Mouse (Mus musculus): ENCODE measurements around the gene Gm5737.

The Gm5737 gene

DNA sequence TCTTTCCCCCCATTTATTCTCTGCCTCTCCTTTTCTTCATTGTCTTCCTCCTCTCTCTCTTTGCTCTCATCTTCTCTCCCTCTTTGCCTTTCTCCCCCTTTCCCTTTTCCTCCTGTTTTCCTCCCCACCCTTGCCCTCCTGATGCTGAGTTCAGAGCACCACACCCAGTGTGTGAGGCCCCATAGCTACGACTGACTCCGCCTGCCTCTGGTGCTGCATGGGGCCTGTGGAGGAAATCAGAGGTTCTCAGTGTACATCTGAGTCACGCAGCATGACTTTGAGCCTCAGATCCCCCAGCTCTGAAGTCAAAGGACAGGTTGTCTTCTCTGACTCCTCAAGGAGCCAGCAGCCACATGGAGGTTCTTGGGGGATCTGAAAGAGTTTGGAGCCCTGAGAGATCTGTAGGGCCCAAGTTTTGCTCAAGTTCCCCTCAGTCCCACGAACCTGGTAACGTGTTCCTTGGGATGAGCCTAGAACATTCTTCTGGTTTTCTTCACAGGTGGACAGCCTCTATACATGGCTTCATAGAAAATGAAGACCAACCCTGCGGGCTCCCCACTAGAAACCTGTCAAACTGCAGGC lies at the start of gene Gm5737:
Gm5737 (plus strand) TSS at position 532 of the 582 bp plus-strand sequence.
- no peak for DNase-seq (ENCODE audit: low read depth)

DNA sequence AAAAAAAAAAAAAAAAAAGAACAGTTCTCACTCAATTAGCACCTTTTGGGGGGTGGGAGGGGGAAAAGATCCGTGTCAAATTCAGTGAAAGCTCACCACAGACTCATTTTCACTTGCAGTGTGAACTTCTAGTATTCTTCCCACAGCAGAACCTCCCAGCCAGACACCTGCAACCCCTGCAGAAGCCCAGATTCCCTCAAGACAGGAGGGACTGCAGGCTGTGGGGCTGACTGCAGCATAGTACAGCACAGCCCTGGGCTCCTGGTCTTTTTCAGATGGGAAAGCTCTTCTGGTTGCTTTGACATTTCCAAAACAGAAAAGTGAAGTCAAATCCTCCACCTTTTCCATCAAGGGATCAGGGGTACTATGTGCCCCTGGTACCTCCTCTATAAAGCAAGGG lies 44.8 kb upstream of the Gm5737 start:
- no peak for DNase-seq (ENCODE audit: low read depth)

DNA sequence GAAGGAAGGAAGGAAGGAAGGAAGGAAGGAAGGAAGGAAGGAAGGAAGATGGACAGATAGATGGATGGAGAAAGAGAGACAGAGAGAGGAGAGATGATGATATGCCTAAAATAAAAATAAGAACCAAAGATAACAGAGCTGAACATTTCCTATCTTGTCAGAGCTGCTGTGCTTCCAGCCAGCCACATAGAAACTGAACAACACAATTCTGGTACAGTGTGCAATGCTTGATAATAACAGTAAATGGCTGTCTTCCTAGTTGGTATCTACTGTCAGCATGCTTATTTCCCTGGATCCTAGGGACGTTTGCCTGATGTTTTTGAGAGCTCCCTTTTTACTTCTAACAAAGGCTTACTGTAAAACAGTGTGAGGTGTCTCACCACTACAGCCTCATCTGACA lies 40.8 kb upstream of the Gm5737 start:
- DNase-seq (ENCODE audit: low read depth) = no peak

DNA sequence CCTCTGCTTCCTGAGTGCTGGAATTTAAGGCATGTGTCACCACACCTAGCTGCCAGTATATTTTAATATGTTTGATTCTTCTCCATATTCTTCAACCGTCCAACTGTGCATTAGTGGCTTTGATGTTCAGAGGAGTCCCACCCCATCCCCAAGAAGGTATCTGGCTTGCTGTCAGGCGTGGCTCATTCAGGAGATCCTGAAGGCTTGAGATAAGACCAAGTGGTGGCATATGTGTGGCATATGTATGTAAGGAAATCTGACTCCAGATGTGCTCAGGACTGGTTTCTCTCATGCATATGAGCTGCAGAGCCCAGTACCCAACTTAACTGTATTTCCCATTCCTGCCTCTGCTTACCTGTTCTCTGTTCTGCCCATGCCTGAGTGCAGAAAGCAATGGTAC lies 34.2 kb upstream of the Gm5737 start:
- no peak for DNase-seq (ENCODE audit: low read depth)

DNA sequence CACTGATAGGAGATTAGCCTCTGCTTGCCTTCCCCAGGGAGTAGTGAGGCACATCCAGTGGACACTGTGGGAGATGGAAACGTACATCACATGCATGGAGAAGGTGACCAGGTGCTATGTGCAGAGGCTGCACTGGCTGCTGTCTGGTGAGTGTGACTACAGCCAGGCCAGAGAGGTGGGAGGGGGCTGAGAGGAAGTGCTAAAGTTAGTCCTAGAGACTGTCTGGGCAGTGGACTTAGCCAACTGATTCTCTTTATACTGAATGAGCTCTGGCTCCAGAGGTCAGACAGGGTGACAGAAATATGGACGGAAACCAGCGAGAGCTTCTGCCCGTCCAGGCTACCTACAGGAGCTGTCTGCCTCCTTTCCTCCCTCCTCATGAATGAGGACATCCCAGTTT lies 16.6 kb upstream of the Gm5737 start:
- no peak for DNase-seq (ENCODE audit: low read depth)

DNA sequence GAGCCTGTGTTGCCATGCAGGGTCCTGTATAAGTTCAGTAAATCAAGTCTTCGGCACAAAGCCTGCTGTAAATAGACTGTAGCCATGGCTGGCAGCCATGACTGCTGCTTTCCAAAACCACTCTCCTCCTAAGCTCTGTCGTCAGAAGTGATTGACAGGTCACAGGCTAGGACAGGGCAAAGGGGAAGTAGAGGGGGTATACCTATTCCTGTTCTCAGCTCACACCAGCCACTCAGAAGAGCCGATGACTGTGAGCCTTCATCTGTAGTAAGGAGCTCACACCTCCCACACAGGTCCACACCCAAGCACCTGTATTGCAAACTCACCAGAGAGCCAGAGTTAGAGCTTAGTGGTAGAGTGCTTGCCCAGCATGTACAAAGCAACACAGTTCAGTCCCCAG lies 15.8 kb upstream of the Gm5737 start:
- DNase-seq (ENCODE audit: low read depth) = peak; percentile 7

DNA sequence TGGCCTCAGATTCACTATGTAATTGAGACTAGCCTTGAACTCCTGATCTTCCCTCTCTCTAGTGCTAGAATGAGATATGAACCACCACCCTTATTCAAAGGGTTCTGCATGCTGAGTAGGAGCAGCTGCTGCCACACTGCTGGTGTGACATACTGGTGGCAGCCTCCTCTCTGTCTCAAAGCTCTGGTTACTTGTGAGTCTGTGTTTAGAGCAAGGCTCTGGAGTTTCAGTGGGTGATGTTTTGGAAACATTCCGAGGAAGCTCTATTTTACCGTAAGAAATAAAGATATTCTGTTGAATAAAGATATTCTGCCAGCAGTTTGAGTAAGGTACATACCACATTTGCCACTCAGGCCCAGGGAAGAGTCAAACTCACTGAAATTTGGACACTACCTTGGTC lies 8.9 kb upstream of the Gm5737 start:
- DNase-seq (ENCODE audit: low read depth) = no peak

DNA sequence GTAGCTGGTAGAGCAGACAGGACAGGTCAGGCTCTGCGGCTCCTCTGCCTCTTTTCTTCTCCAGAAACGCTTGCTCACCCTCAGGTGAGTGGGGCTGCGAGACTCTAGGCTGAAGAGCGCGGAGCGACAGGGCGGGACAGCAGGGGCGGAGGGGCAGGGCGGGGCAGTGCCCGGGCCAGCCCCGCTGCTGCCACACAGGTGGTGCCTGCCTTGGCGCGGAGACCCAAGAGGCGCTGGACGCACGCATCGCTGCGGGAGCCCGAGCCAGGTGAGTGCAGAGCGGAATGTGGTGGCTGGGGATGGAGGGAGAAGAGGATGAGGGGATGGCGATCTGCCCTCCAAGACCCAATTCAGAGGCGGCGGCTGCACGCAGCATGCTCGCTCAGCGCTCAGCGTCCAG lies 2.5 kb upstream of the Gm5737 start:
- no peak for DNase-seq (ENCODE audit: low read depth)

DNA sequence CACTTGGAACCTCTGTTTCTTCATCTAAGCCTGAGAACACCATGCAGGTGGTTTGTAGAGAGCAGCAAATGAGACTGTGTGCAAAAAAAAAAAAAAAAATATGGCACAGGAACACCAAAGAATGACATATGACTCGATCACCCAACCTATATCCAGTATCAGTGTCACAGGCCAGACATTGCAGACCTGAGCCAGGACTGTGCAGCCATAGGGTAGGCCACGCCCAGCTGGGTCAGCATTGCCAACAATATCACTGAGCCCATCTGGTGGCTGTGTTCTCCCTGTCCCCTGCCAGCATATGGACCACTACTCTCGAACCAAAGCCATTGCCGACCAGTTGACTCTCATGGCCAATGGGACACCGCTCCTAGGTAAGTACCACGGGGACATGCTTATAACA lies 5.4 kb downstream of the Gm5737 start:
- DNase-seq (ENCODE audit: low read depth) = no peak

DNA sequence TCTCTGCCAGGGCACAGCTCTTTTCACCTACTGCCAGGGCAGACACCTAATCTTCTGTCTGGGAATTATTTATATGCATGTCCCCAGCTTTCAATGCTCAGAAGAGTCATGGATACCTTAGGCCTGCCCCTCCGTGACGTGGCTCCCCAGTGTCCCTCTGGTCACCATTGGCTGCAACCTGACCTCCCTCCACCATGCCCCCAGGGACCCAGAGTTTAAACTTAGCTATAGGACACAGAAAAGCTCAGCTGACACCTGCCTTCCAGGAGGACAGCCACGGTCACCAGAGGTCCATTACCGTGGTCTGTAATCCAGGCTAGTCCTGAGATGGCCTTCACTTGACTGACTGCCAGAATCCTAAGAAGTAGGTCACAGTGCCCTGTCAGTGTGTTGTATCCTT lies 7.2 kb downstream of the Gm5737 start:
- DNase-seq (ENCODE audit: low read depth) = no peak

DNA sequence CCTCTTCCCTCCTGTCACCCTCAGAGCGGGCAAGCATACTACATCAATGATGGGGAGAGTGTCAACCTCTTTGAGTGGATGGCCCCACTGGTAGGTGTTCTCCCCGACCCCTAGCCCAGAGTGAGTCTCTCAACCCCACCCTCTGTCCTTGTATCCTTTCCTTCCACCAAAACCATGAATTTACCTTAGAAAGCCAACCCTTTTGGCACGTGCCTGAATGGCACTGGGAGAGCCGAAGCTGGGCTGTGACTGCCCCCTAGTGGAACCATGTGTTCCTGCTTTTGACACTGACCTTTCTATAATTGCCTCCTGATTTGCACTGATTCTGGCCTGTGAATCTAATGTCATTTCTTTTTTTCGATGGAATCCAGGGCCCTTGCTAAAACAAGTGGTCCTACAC lies 11.1 kb downstream of the Gm5737 start:
- peak; percentile 72 for DNase-seq (ENCODE audit: low read depth)

DNA sequence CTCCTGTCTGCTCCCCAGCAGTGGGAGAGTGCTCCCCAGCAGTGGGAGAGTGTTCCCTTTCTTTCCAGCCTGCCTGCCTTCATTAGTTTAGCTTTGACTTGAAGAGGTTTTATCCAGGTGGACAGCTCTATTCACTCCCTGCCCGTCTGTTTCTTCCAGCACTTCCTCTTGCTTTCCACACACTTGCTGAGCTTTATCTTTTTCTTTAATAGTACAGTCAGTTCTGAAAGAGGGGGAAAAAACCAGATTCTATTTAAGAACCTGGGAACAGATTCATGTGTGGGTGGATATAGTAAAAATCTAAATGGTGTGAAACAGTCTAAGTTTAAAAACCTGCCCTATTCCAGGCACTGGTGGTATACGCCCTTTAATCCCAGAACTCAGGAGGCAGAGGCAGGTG lies 12.9 kb downstream of the Gm5737 start:
- no peak for DNase-seq (ENCODE audit: low read depth)

DNA sequence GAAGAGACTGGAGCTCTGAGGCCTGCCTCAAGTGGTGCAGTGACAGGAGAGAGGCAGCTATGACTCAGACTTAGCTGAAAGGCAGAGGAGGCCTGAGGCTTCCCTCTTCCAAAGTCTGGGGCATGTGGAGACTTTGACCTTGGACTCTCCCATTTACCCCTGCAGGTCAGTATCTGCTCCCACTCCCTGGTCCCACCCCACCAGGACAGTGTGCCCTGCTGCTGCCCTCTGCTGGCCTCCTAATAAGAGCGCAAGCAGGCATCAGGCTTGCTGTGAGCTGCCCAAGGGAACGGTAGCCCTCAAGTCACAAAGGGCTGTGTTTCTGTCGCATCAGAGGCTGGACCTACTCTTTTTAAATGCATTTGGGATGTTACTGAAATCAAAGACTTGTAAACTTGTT lies 14.2 kb downstream of the Gm5737 start:
- DNase-seq (ENCODE audit: low read depth) = peak; percentile 62

DNA sequence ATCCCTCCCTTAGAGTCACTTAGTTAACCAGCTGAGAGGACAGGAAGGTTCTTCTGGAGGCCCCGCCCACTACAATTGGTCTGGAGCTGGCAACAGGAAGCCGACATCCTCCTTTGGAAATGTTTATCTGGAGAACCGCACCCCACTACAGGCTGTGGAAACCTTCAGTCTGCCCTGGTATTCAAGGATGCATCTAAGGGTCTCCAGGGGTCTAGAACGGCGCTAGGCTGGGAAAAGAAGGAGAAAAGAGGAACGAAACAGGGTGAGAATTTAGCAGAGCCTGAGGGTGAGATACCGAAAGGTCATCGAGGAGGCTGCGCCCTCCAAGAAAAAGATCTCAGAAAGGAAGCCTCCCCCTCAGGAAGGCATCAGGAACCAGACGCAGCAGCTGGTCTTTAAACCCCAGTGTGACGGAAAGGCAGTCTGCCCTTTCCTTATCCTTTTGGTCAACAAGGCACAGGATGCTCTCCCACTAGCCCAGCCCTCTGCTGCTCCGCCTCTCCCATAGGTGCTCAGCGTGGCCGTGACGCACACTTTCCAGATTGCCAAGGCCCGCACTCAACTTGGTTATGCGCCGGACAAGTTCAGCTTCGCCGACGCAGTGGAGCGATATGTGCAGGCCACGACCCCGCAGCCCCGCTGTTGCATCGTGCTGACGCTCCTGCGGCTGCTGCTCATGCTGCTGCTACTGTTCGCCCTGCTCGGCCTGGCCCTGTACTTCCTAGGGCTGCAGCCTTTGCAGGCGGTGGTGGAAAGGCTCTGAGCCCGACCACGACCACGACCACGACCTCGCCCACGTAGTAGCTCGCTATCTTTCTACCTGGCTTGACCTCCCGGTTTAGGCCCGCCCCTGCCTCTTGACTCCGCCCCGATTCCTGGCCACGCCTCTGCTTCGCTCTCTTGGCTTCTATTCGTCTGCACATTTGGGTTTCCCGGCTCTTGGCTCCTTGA lies 18.5 kb downstream of the Gm5737 start:
- peak; percentile 66 for DNase-seq (ENCODE audit: low read depth)

DNA sequence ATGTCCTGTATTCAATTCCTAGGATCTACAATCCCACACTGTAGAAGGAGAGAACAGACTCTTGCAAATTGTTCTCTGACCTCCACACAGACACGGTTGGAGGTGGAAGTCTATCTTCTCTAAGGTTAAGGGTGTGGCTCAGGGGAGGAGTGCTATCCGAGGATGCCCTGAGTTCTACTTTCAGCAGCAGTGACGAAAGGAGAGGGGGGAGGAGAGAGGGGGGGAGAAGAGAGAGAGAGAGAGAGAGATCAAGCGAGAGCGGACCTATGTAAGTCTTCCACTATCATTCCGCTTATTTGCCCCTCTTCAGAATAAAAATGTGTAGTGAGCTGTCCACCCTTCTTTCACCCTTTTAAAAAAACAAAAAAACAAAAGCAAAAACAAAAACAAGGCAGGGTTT lies 22.3 kb downstream of the Gm5737 start:
- peak; percentile 76 for DNase-seq (ENCODE audit: low read depth)

DNA sequence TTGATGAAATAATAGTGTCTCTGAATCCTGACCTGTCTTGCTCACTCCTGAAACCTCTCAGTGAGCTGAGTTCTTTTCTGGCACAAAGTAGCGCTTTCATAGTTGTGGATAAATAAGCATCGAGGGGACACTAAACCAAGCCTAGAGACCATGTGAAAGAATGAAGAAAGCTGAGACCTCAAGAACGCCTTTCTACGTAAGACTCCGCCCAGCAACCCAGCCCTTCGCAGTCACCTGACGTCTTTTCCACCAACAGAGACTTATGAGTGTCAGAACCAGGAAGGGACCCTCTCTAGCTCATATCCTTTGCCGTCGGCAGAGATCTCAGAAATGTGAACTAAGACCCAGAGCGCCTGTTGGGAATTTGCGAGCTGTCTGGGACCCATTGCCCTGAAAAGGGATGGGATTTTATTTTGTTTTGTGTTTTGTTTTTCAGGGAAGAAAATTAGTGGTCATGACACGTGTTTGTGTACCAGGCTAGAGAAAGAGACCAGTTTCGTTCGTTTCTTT lies 22.8 kb downstream of the Gm5737 start:
- DNase-seq (ENCODE audit: low read depth) = peak; percentile 98

DNA sequence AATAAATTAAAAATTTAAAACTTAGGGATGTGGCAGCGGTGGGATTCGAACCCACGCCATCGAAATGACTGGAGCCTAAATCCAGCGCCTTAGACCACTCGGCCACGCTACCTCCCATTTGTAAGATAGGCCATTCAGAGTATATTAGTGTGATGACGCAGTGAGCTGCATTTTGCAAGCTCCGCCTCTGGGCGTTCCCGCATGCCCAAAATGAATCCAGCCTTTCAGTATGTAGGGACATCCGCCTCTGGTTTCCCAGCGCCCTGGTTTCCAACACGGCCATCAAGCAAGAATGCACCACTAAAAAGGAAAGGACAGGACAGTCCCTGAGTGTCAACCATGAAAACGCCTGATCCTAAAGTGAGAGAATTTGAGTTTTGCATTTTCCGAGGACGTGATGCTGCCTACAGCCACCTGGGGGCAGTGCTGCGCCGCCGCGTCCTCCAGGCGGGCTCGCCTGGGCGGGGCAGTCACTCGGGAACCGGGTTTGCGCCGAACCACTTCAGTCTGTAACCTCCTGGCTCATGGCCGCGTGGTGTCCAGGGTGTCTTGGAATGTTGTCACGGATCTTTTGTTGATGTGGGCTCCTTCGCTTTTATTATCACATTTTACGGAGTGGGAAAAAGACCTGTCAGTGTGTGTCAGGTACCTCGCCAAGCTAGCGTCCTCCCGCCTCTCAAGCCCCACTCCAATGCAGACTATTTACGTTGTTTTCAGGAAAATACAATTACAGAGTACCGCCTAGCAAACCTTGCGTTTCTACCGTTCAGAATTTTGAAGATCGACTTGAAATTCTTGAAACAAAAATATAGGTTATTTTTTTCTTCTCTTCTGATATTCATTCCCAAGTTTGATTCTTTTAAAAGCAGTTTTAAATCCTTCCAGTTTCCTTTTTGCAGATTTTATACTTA lies 23.5 kb downstream of the Gm5737 start:
- DNase-seq (ENCODE audit: low read depth) = peak; percentile 97

DNA sequence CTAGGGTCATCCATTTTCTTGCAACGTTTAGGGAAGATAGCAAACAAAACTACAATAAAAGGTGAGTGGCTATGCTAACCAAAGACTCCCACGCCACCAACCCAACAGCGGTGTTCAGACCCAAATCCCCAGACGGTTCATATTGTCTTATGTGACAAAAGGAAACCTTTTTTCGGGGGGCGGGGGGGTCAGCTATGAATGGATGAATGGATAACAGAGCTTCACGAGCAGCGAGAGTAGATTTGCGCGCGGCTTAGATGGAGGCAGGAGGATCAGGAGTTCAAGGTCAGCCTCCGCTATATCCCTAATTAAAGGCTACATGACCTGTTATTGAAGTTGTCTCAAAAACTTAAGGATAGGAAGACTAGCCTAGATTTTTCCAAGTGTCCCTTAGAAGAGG lies 24.2 kb downstream of the Gm5737 start:
- DNase-seq (ENCODE audit: low read depth) = peak; percentile 82

DNA sequence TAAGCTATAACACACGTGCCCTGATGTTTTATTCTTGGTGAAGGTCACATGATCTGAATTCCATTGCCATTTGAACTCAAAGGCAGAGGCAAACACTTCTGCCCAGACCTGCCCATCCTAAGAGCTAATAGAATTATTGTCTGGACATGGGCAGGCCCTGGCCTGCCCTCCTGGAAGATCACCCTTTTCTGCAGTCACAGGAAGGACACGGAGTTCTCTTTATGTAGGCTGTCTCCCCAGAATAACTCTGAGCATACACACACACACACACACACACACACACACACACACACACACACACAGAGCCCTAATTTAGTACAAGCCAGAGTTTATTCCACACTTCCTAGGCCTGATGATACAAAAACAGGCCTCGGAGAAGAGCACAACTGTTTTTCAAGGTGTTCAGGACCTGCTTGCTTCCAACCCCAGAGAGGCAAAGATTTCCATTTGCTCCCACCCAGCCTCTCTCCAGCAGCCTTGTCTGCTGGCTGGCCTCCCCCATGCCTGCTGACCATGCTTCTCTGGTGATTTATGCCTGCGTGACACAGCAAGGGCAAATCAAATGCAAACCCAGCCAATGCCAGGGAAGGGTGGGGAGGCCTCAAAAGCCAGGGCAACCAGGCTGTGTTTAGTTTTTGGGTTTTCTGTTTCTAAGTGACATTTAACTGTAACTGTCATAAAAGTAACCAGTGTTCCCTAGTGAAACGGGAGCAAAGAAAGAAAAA lies 26.4 kb downstream of the Gm5737 start:
- no peak for DNase-seq (ENCODE audit: low read depth)

DNA sequence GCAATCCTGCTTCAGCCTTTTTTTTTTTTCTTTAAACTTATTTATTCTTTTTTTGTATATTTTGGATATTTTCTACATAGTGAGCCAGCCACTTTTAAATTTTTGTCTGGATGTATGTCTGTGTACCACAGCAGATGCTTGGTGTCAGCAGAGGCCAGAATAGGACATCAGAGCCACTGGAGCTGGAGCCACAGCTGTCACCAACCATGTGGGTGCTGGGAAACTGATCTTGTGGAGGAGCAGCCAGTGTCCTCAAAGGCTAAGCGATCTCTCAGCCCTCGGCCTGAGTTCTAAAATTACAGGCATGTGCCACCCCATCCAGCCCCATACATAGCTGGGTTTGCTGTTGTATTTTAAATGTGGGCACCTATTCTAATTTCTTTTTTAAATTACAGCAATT lies 27.6 kb downstream of the Gm5737 start:
- no peak for DNase-seq (ENCODE audit: low read depth)

DNA sequence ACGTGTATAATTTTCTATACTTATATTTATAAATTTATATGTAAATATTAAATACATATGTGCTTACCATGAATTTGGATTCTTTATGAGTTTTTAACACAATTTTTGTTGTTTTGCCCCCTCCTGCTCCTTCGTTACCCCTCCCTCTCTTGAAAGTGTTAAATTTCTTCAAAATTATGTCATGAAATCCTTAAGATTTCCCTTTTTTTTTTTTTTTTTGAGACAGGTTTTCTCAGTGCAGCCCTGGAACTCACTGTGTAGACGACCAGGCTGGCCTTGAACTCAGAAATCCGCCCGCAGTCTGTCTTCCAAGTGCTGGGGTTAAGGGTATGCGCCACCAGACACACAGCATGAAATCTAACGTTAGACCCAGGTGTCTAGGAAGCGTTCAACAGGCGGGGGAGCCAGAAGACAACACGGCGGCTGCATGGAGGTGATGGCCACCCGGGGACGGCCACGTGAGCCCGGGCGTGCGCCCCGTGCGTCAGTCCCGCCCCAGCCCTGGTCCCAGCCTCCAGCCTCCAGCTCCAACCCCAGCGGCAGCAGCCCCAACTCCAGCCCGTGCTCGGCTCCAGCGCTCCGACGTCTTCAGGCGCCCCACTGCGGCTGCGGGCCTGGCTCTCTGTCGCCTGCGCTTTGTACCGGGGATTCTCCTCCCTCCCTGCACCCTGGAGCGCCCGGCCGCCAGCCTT lies 30.3 kb downstream of the Gm5737 start, which contains the start of gene Eef2k:
Eef2k (plus strand) TSS at position 487 of the 692 bp plus-strand sequence.
- peak; percentile 96 for DNase-seq (ENCODE audit: low read depth)
